Mouse (Mus musculus): ENCODE results near the gene Cbx7. TPM values are rescaled to one million over a fixed set of nuclear protein-coding genes. Genes with fewer than 3 reads are reported as not detected.

Cbx7 gene
- 8.9 TPM for polyA plus RNA-seq (2021)

DNA sequence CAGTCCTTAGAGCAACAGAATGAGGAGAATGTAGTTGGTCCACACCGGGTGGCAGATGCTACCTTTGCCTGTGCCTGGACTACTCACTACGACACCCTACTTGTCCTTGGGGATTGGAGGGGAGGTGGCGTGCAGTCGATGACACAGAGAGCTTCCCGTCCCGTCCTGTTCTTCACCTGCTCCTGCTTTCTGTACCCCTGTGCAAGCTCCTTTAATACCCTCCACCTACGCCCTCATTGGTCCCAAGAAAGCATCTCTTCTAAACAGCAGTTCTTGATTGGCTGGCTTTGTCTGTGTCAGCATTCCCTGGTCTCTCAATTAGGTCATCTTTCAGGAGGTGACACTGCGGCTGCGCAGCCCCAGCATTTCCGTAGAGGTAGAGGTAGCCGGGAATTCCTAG lies at the start of gene Cbx7:
Gene Cbx7, minus strand, starts transcription at position 180 of the 400 bp plus-strand sequence.
- no peaks in the 10 kb centered on the region for H3K27me3 ChIP-seq
- ChIA-PET CTCF (no interaction called here), POLR2A (no interaction called here)
- no peak for TF ChIP-seq CTCF (IDR thresholded peaks at IDR 0.05)
- in situ Hi-C loops (cut with MboI; ENCODE audit: low pct_unique_long_range_greater_than_20kb): no loop called here
- ATAC-seq (no peak), DNase-seq (ENCODE audit: low read depth, low spot score) (no peak)

DNA sequence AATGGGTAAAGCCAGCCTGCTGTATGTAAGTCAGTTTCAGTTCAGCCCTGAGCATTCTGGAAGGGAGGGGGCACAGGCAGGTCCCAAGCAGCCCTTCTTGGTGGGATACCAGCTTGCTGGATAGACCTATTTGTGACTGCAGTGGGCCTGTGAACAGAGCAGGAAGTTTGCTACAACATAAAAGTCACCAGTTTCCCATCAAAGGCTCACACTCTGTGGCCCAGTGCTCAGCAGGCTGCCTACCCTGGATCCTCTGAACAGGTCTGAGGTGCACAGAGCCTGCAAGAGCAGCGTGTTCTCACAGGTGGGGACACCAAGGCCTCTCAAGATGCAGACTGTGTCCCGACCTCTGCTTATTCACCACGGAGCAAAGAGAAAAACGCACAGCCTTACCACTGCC lies 49.6 kb upstream of the Cbx7 start:
- in situ Hi-C loops (cut with MboI; ENCODE audit: low pct_unique_long_range_greater_than_20kb): loop anchor here (5.0 kb wide), 1 partner anchor 42 kb away; no protein-coding TSS in a partner anchor
- no peaks in the 10 kb centered on the region for H3K27me3 ChIP-seq
- no peak for ATAC-seq
- no peak for DNase-seq (ENCODE audit: low read depth, low spot score)
- ChIA-PET CTCF (interaction anchor here (0.9 kb wide), 1 partner anchor 35 kb away, joined by 3 read pairs; no protein-coding TSS in a partner anchor), POLR2A (interaction anchor here (1.3 kb wide), 1 partner anchor 15 kb away, joined by 4 read pairs; no protein-coding TSS in a partner anchor)
- TF ChIP-seq CTCF (IDR thresholded peaks at IDR 0.05): no peak

- DNase-seq (ENCODE audit: low read depth, low spot score): no peak
- CTCF ChIA-PET: no interaction called here
- H3K27me3 ChIP-seq: no peaks in the 10 kb centered on the region
- in situ Hi-C loops (cut with MboI; ENCODE audit: low pct_unique_long_range_greater_than_20kb): loop anchor here (5.0 kb wide), 1 partner anchor 43 kb away; no protein-coding TSS in a partner anchor
- no peak for TF ChIP-seq CTCF (IDR thresholded peaks at IDR 0.05)
- ATAC-seq: no peak
- POLR2A ChIA-PET: interaction anchor here (1.3 kb wide), 1 partner anchor 16 kb away, joined by 4 read pairs; no protein-coding TSS in a partner anchor
Observed at GRCm38 (mm10) chr15:80019625-80020024, 48.7 kb upstream of the Cbx7 start.

DNA sequence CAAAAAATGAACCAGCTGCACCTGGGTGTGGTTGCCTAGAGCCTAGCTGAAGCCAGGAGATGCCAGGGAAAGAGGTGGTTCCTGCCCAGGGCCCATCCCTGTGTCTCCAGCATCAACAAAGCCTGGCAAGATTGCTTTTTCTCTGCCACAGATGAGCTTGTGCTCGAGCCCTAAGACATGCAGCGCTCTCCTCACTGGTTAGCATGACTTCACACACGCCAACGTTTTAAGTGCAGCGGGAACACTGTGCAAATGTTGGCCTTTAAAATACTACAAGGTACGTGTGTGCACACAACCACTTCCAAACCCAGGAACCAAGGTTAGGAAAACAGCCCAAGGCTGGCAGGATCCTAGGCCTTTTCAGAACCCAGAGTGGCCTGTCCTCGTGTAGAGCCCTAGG lies 48.3 kb upstream of the Cbx7 start:
- ATAC-seq (no peak), DNase-seq (ENCODE audit: low read depth, low spot score) (no peak)
- TF ChIP-seq CTCF (IDR thresholded peaks at IDR 0.05): no peak
- H3K27me3 ChIP-seq: no peaks in the 10 kb centered on the region
- in situ Hi-C loops (cut with MboI; ENCODE audit: low pct_unique_long_range_greater_than_20kb): no loop called here
- ChIA-PET CTCF (no interaction called here), POLR2A (interaction anchor here (0.6 to 1.3 kb wide), 2 partner anchors 16 to 84 kb away, joined by 4 to 5 read pairs; no protein-coding TSS in a partner anchor)

DNA sequence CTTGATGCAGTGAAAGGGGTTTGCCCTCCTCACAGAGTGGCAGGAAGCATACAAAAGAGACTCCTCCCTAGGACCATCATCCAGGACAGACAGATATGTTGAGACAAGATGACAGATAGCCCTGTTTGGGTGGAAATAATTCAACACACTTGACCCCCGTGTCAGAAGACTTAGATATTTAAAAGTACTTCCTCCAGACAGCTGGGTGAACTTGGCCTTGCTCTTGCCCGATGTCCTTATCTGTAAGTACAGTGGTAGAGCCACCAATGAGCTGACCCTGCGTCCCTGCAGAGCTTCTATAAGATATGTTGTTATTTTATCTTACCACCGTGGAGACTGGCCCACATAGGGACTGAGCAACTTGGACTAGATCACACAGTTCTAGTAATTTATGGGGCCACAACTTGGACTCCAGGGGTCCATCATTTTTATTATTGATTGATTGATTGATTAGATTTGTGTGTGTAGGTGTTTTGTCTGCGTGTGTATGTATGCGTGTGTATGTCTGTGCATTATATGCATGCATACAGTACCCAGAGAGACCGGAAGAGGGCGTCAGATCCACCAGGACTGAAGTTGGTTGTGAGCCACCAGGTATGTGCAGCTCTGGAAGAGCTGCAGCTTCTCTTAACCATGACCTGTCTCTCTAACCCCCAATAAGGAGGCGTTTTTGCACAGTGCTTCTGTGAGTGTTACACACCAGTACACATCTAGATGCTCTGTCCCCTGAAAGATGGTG lies 45.8 kb upstream of the Cbx7 start:
- ChIA-PET CTCF (no interaction called here), POLR2A (interaction anchor here (5.5 to 6.1 kb wide), 2 partner anchors 47 to 65 kb away, joined by 44 to 71 read pairs; no protein-coding TSS in a partner anchor)
- ATAC-seq (no peak), DNase-seq (ENCODE audit: low read depth, low spot score) (no peak)
- in situ Hi-C loops (cut with MboI; ENCODE audit: low pct_unique_long_range_greater_than_20kb): no loop called here
- no peak for TF ChIP-seq CTCF (IDR thresholded peaks at IDR 0.05)
- no peaks in the 10 kb centered on the region for H3K27me3 ChIP-seq

GRCm38 (mm10) chr15:80015211-80015952 lies 44.5 kb upstream of the Cbx7 start:
- no peaks in the 10 kb centered on the region for H3K27me3 ChIP-seq
- no peak for DNase-seq (ENCODE audit: low read depth, low spot score)

DNA sequence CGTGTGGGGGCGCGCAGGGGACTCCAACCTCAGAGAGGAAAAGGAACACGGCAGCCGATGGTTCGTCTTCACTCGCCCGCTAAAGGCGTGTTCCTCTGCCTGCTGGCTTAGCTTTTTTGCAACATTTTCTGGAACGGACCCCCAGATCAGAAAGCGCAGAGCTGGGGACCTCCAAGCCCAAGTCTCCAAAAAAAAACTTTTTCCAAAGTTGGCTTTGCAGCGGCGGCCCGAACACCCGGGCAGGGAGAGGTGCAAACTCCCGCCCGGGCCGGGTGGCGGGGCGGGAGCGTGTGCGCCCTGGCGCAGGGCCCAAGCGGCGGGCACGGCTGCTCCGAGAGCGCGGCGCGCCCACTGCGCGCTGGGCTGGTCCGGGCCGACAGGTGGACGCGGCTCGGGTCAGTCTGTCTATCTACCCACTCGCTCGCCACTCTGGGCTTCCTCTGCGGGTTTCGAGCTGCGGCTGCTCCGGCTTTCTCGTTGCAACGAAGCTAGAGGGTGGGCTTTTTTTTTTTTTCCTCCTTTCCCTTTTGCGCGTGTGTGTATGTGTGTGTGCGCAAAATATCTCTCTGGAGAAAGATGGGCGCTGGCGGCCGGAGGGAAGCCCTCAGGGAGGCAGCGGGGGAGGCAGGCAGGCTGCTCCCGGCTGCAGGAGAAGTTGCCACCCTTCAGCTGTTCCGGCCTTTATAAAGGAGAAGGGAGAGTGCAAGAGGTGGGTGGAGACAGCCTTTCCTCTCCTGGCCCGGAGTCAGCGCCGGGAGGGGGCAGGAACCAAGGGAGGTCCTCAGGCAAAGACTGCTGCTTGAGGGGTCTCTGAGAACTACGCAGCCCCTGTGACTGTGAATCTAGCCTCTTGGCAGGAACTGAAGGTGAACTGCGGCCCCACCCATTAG lies 43.6 kb upstream of the Cbx7 start, which contains the start of gene Pdgfb:
Gene Pdgfb, minus strand, starts transcription at position 657 of the 890 bp plus-strand sequence.
- POLR2A ChIA-PET: interaction anchor here (0.7 to 6.1 kb wide), 12 partner anchors 9 to 111 kb away, joined by 3 to 71 read pairs (median 3); no protein-coding TSS in a partner anchor
- DNase-seq (ENCODE audit: low read depth, low spot score) (no peak), ATAC-seq (no peak)
- CTCF ChIA-PET: interaction anchor here (1.9 to 2.0 kb wide), 2 partner anchors 50 to 66 kb away, joined by 5 read pairs; no protein-coding TSS in a partner anchor
- no peak for TF ChIP-seq CTCF (IDR thresholded peaks at IDR 0.05)
- no peaks in the 10 kb centered on the region for H3K27me3 ChIP-seq
- in situ Hi-C loops (cut with MboI; ENCODE audit: low pct_unique_long_range_greater_than_20kb): loop anchor here (5.0 kb wide), 1 partner anchor 67 kb away; no protein-coding TSS in a partner anchor

More at GRCm38 (mm10) chr15:80015211-80015952, 44.5 kb upstream of the Cbx7 start:
- TF ChIP-seq CTCF (IDR thresholded peaks at IDR 0.05): no peak
- no peak for ATAC-seq
- CTCF ChIA-PET: interaction anchor here (1.9 to 2.0 kb wide), 2 partner anchors 49 to 67 kb away, joined by 5 read pairs; no protein-coding TSS in a partner anchor
- in situ Hi-C loops (cut with MboI; ENCODE audit: low pct_unique_long_range_greater_than_20kb): no loop called here
- POLR2A ChIA-PET: interaction anchor here (0.7 to 6.1 kb wide), 9 partner anchors 8 to 110 kb away, joined by 3 to 71 read pairs (median 4); no protein-coding TSS in a partner anchor

- TF ChIP-seq CTCF (IDR thresholded peaks at IDR 0.05): no peak
- POLR2A ChIA-PET: interaction anchor here (0.9 to 6.1 kb wide), 8 partner anchors 10 to 111 kb away, joined by 3 to 71 read pairs (median 3); no protein-coding TSS in a partner anchor
- no peak for DNase-seq (ENCODE audit: low read depth, low spot score)
- ATAC-seq: no peak
- CTCF ChIA-PET: interaction anchor here (0.8 to 2.0 kb wide), 3 partner anchors 50 to 66 kb away, joined by 3 to 5 read pairs (median 5); no protein-coding TSS in a partner anchor
- in situ Hi-C loops (cut with MboI; ENCODE audit: low pct_unique_long_range_greater_than_20kb): loop anchor here (5.0 kb wide), 1 partner anchor 67 kb away; no protein-coding TSS in a partner anchor
- no peaks in the 10 kb centered on the region for H3K27me3 ChIP-seq
Observed at GRCm38 (mm10) chr15:80014031-80014320, 43.1 kb upstream of the Cbx7 start.

- H3K27me3 ChIP-seq: no peaks in the 10 kb centered on the region
- ChIA-PET CTCF (interaction anchor here (0.8 to 2.0 kb wide), 3 partner anchors 51 to 65 kb away, joined by 3 to 5 read pairs (median 5); no protein-coding TSS in a partner anchor), POLR2A (interaction anchor here (0.9 to 6.1 kb wide), 7 partner anchors 10 to 68 kb away, joined by 3 to 71 read pairs (median 11); no protein-coding TSS in a partner anchor)
- no peak for DNase-seq (ENCODE audit: low read depth, low spot score)
- in situ Hi-C loops (cut with MboI; ENCODE audit: low pct_unique_long_range_greater_than_20kb): loop anchor here (5.0 kb wide), 1 partner anchor 66 kb away; no protein-coding TSS in a partner anchor
- ATAC-seq: no peak
- TF ChIP-seq CTCF (IDR thresholded peaks at IDR 0.05): no peak
Observed at GRCm38 (mm10) chr15:80013256-80014030, 42.5 kb upstream of the Cbx7 start.

Data from Patski (cell line).